Mouse (Mus musculus) liver, adult 2 months (tissue): Measurements from ENCODE around the gene Adamts12.

ENCODE experiments used
- CTCF ChIP-seq: fragments of 200-500 bp; IDR thresholded peaks from 2 replicates; pipeline ENCODE4 v1.5.1; 2011; ENCODE audit warnings: low read depth, low read length, control low read depth
- POLR2A ChIP-seq: fragments of 200-500 bp; IDR thresholded peaks from 2 replicates; pipeline ENCODE4 v1.6.1; 2011; ENCODE audit warnings: low read length, control low read depth; ENCODE audit not compliant: insufficient read depth; ENCODE audit errors: extremely low read depth

- TF ChIP-seq POLR2A (no peak), CTCF (no peak)
Observed at GRCm38 (mm10) chr15:11064160-11064557, 431 bp upstream of the Adamts12 start.
